Mouse (Mus musculus): ENCODE measurements at regions not wholly inside any gene's neighbourhood (a gene's known extent, or its start where the extent isn't known, plus 50 kb on each side); places are given as distances from the start of the nearest gene placed in this dataset.

DNA sequence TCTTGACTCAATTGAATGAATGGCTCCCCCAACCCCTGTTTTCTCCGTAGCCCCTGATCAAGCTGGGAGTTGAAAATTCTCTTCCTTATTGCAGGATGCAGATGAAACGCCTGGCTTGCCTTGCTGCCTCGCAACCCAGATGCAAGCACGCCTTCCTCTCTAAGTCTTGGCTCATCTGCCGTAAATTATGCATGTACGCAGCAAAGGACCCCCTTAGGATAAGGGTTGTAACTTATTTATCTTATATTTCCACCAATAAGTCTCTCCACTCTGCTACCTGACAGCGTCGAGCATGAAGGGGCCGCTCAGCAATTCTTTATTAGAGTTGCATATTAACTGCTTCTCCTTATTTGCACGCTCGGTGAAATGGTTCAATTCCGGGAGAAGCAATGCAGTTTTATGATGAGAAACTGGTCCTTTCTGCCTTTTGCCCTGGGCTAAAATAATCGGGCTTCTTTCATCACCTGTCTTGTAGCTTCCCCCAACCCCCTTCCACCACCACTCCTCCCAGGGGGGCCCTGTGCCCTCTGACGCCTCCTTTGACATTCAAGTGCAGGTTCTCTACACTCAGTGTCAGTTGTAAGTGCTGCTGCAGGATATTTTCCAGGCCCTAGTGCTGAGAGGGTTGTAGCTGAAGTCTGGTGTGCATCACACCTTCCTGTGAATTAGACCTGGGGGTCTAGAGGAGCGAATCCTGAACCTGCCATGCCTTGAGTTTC is 246.0 kb downstream of the Eipr1 start:
- TF ChIP-seq CTCF (IDR thresholded peaks at IDR 0.05; ENCODE audit: low read depth) (no peak), EP300 (IDR thresholded peaks at IDR 0.05; ENCODE audit: low read depth) (no peak)

Data from heart, postnatal 0 days (tissue).